8 mouse cellular contexts compared by ENCODE assay signal in genomic region chr16:76373671-76374091, GRCm38 (mm10). TPM values are rescaled to one million over a fixed set of nuclear protein-coding genes. Genes with fewer than 3 reads are reported as not detected.
DNase-seq lines count a peak whose midpoint lies in the region; ATAC-seq and TF ChIP-seq lines count a peak whose summit lies in the region.

Gene Nrip1 (minus strand): TSS chr16:76373827.

- peak within 1 kb of the TSS; percentile 98 for H3K27ac ChIP-seq in bone marrow, adult 2 months (ENCODE audit: control insufficient read depth, insufficient read depth, low read depth, low read length, poor library complexity)
- H3K27ac ChIP-seq in forebrain, embryonic 10.5 days = peak within 1 kb of the TSS; percentile 99
- H3K27ac ChIP-seq in heart, embryonic 14.5 days (replicated peaks in 1 of 2; ENCODE audit: control insufficient read depth in 1 of 2, insufficient read depth in 1 of 2, low read depth in 2 of 2, low read length in 2 of 2) = peak within 1 kb of the TSS; percentile 98 to 99
- H3K27ac ChIP-seq in liver, embryonic 12.5 days = peak within 1 kb of the TSS; percentile 98

- ATAC-seq in heart, embryonic 14.5 days (ENCODE audit: insufficient number of reproducible peaks, insufficient read depth, low FRiP score, low read depth) = 0 out of 2 replicates have a peak, but pooled peaks have one; percentile 23
- no peak for ATAC-seq in liver, embryonic 12.5 days

- peak within 1 kb of the TSS; percentile 60 for H3K4me3 ChIP-seq in bone marrow, adult 2 months (replicated peaks; ENCODE audit: control insufficient read depth, low read depth, low read length)
- peak within 1 kb of the TSS; percentile 91 for H3K4me3 ChIP-seq in forebrain, embryonic 10.5 days
- peak within 1 kb of the TSS; percentile 75 to 100 for H3K4me3 ChIP-seq in heart, embryonic 14.5 days (ENCODE audit: control insufficient read depth in 1 of 2, insufficient read depth in 1 of 2, low read depth in 1 of 2, low read length in 2 of 2)
- H3K4me3 ChIP-seq in liver, embryonic 12.5 days = peak within 1 kb of the TSS; percentile 89
- peak within 1 kb of the TSS; percentile 50 for H3K4me3 ChIP-seq in myocyte

- no peak for TF ChIP-seq CTCF in bone marrow, adult 2 months (IDR thresholded peaks at IDR 0.05; ENCODE audit: control insufficient read depth, insufficient read depth, low read length)

- H3K79me2 ChIP-seq in myocyte (ENCODE audit: control insufficient read depth, insufficient read depth) = peaks cover 34% of the 10 kb centered on the region

- H3K9me3 ChIP-seq in forebrain, embryonic 10.5 days = no peaks in the 10 kb centered on the region
- H3K9me3 ChIP-seq in heart, embryonic 14.5 days (ENCODE audit: control insufficient read depth, low read length) = no peaks in the 10 kb centered on the region
- no peaks in the 10 kb centered on the region for H3K9me3 ChIP-seq in liver, embryonic 12.5 days (replicated peaks)

- no peaks in the 10 kb centered on the region for H3K4me1 ChIP-seq in bone marrow, adult 2 months (ENCODE audit: control insufficient read depth, insufficient read depth, low read length)
- H3K4me1 ChIP-seq in forebrain, embryonic 10.5 days = peaks cover 39% of the 10 kb centered on the region
- peaks cover 7 to 21% of the 10 kb centered on the region in 2 experiments for H3K4me1 ChIP-seq in heart, embryonic 14.5 days (ENCODE audit: control insufficient read depth in 2 of 2, insufficient read depth in 2 of 2, low read length in 2 of 2)
- peaks cover 37% of the 10 kb centered on the region for H3K4me1 ChIP-seq in liver, embryonic 12.5 days

- peak within 1 kb of the TSS; percentile 97 for H3ac ChIP-seq in myocyte (ENCODE audit: control insufficient read depth, insufficient read length)

- no peaks in the 10 kb centered on the region for H3K36me3 ChIP-seq in forebrain, embryonic 10.5 days (replicated peaks)
- H3K36me3 ChIP-seq in heart, embryonic 14.5 days (ENCODE audit: control insufficient read depth, insufficient read depth, low read length) = no peaks in the 10 kb centered on the region
- no peaks in the 10 kb centered on the region for H3K36me3 ChIP-seq in liver, embryonic 12.5 days
- no peaks in the 10 kb centered on the region for H3K36me3 ChIP-seq in myocyte (ENCODE audit: control insufficient read depth, insufficient read depth)

- H3K4me2 ChIP-seq in heart, embryonic 14.5 days (ENCODE audit: low read length) = peak within 1 kb of the TSS; percentile 70
- peak within 1 kb of the TSS; percentile 85 for H3K4me2 ChIP-seq in liver, embryonic 12.5 days
- H3K4me2 ChIP-seq in myocyte (ENCODE audit: low read depth) = peak within 1 kb of the TSS; percentile 74

- H3K27me3 ChIP-seq in forebrain, embryonic 10.5 days (ENCODE audit: poor library complexity, severe bottlenecking) = peaks cover 5% of the 10 kb centered on the region; the same call in 1 of the 2 replicates
- no peaks in the 10 kb centered on the region for H3K27me3 ChIP-seq in heart, embryonic 14.5 days (ENCODE audit: control insufficient read depth, insufficient read depth, low read length)
- H3K27me3 ChIP-seq in liver, embryonic 12.5 days (replicated peaks) = no peaks in the 10 kb centered on the region
- H3K27me3 ChIP-seq in myocyte (ENCODE audit: control insufficient read depth, insufficient read depth, insufficient read length) = no peaks in the 10 kb centered on the region

- DNase-seq in ES-CJ7 (ENCODE audit: low read depth, low spot score) = peak; percentile 30
- peak; percentile 70 for DNase-seq in forebrain, embryonic 10.5 days (ENCODE audit: extremely low spot score, low spot score)
- peak; percentile 73 for DNase-seq in kidney, postnatal 14 days
- peak; percentile 53 for DNase-seq in thymus, postnatal 14 days

- WGBS in bone marrow, adult 2 months = 0% methylated on average over 9 of the region's 9 CpGs
- whole genome bisulfite sequencing in forebrain, embryonic 10.5 days = under 1% methylated on average over 9 of the region's 9 CpGs
- WGBS in heart, embryonic 14.5 days = under 1% methylated on average over 9 of the region's 9 CpGs
- 2% methylated on average over 9 of the region's 9 CpGs for WGBS in liver, embryonic 12.5 days (ENCODE audit: insufficient replicate concordance)

- TF ChIP-seq POLR2A in bone marrow, adult 2 months (IDR thresholded peaks at IDR 0.05; ENCODE audit: borderline replicate concordance, control insufficient read depth, low read depth, low read length) = no peak
- TF ChIP-seq POLR2A in myocyte (IDR thresholded peaks at IDR 0.05; ENCODE audit: insufficient read length, low read depth) = peak; percentile 49

- peak within 1 kb of the TSS; percentile 95 for H3K9ac ChIP-seq in heart, embryonic 14.5 days (ENCODE audit: low read length)
- peak within 1 kb of the TSS; percentile 100 for H3K9ac ChIP-seq in liver, embryonic 12.5 days

TF ChIP-seq in myocyte, 11 proteins besides CTCF, POLR2A, EP300 and RAD21:
- TF ChIP-seq MYOD1 (IDR thresholded peaks at IDR 0.05; ENCODE audit: control insufficient read depth in 1 of 3, insufficient read length in 2 of 3, low read depth in 2 of 3) (no peak), REST (IDR thresholded peaks at IDR 0.05; ENCODE audit: insufficient read depth, insufficient read length) (no peak), POLR2AphosphoS2 (IDR thresholded peaks at IDR 0.05; ENCODE audit: insufficient read length, low read depth) (peak; percentile 39), MYOG (IDR thresholded peaks at IDR 0.05; ENCODE audit: control insufficient read depth in 1 of 3, insufficient read depth in 1 of 3, insufficient read length in 2 of 3, low read depth in 2 of 3) (no peak), SRF (IDR thresholded peaks at IDR 0.05; ENCODE audit: control insufficient read depth, insufficient read length, low read depth) (no peak), USF1 (IDR thresholded peaks at IDR 0.05; ENCODE audit: low read depth) (no peak), TCF3 (IDR thresholded peaks at IDR 0.05; ENCODE audit: insufficient read length, low read depth) (no peak), CEBPB (IDR thresholded peaks at IDR 0.05; ENCODE audit: insufficient read depth, poor library complexity, severe bottlenecking) (0 out of 2 replicates have a peak, but pooled peaks have one; percentile 4)

RNA-seq across cellular contexts. Expression of gene Nrip1, which starts in this region (rescaled TPM):
- polyA plus RNA-seq in bone marrow, adult 2 months (2011; ENCODE audit: insufficient read depth, insufficient read length, low replicate concordance, missing spikeins) = 6.7 and 7.1 TPM in 2 replicates
- 38.5 and 45.5 TPM in 2 replicates for polyA plus RNA-seq in forebrain, embryonic 10.5 days (2016; fragmentation: Nextera tagmentation; extraction: Ambion mirVana)
- 20.2 and 20.8 TPM in 2 replicates for polyA plus RNA-seq in heart, embryonic 14.5 days (2014; fragmentation: Nextera tagmentation; extraction: Ambion mirVana)
- 32.0 and 32.1 TPM in 2 replicates for polyA plus RNA-seq in liver, embryonic 12.5 days (2016; fragmentation: Nextera tagmentation; extraction: Ambion mirVana)
- 3.9 TPM for polyA plus RNA-seq in myocyte (2012; fragmentation: generic; extraction: Trizol)
